Mouse (Mus musculus) thymus, adult 2 months (tissue): Measurements from ENCODE around the gene Ice2.

Experiments
- CTCF ChIP-seq: fragments of 200-500 bp; IDR thresholded peaks from 2 replicates; pipeline ENCODE4 v1.5.1; 2012; ENCODE audit warnings: mild to moderate bottlenecking, control low read depth, low read length, moderate library complexity, borderline replicate concordance; ENCODE audit not compliant: control insufficient read depth, poor library complexity, insufficient read depth; ENCODE audit errors: extremely low read depth
- POLR2A ChIP-seq: fragments of 200-500 bp; IDR thresholded peaks from 2 replicates; pipeline ENCODE4 v1.6.1; 2012; ENCODE audit warnings: mild to moderate bottlenecking, low read length, control low read depth, moderate library complexity; ENCODE audit not compliant: control insufficient read depth, poor library complexity, insufficient read depth; ENCODE audit errors: extremely low read depth

GRCm38 (mm10) chr9:69448801-69449200 lies 51.1 kb downstream of the Ice2 start:
- TF ChIP-seq CTCF (no peak), POLR2A (no peak)
